Mouse (Mus musculus) ES-E14 (cell line): ENCODE data around the gene Elk4.

Source experiments
- MAFK ChIP-seq: IDR thresholded peaks from 2 replicates; pipeline ENCODE4 v1.6.1; 2014; ENCODE audit warnings: mild to moderate bottlenecking, low read depth, low read length, inconsistent platforms; ENCODE audit not compliant: insufficient read depth
- ZC3H11A ChIP-seq: IDR thresholded peaks from 2 replicates; pipeline ENCODE4 v1.6.1; 2012; ENCODE audit warnings: low read depth, mild to moderate bottlenecking, inconsistent platforms, low read length, borderline replicate concordance
- ZNF384 ChIP-seq: IDR thresholded peaks from 2 replicates; pipeline ENCODE4 v1.6.1; 2012; ENCODE audit warnings: low read depth, low read length, inconsistent platforms

DNA sequence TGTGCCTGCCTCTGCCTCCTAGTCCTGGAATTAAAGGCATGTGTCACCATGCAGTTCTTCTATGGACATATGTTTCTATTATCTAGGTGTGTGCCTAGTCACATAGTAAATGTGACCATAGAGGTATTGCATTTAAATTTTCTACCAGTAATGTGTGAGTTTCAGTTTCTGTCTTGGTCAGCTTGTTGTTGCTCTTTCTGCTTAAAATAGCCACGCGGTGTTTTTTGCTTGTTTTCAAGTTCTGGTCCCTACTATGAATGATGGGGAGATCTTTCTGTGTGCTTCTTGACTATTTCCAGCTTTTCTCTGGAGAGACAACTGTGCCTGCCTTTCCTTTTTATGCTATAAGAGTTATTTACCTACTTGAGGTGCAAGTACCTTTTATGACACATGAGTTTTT, 4.4 kb downstream of the Elk4 start:
- TF ChIP-seq ZC3H11A (no peak), ZNF384 (no peak), MAFK (no peak)
